Comparison of ENCODE assay signal across 8 mouse cellular contexts in genomic region chr6:126939487-126940171, GRCm38 (mm10). TPM values are rescaled to one million over a fixed set of nuclear protein-coding genes. Genes with fewer than 3 reads are reported as not detected.
DNase-seq lines count a peak whose midpoint lies in the region; ATAC-seq lines count a peak whose summit lies in the region.

TSS of gene Rad51ap1 (minus strand) at chr6:126939587.
TSS of gene D6Wsu163e (plus strand) at chr6:126939962.

- DNase-seq in adipocyte (ENCODE audit: low spot score) = peak; percentile 96
- peak; percentile 97 for DNase-seq in embryo, embryonic 10 days (ENCODE audit: low spot score)
- DNase-seq in gastrocnemius, postnatal 10 days = peak; percentile 94
- DNase-seq in induced T-regulatory cell, adult 2 months (ENCODE audit: low read depth) = peak; percentile 98
- DNase-seq in left cerebral cortex, adult 9 months (ENCODE audit: low spot score in 2 of 2) = peak; percentile 87 to 95
- DNase-seq in right cerebral cortex, postnatal 14 days = peak; percentile 95
- DNase-seq in urinary bladder, postnatal 36 days (ENCODE audit: low spot score in 2 of 2) = peak; percentile 89 to 92

- ATAC-seq in megakaryocyte progenitor cell, adult 5-6 weeks (replicated peaks; ENCODE audit: poor library complexity) = peak; percentile 85

RNA-seq across cellular contexts. Expression of gene Rad51ap1, which starts in this region (rescaled TPM):
- total RNA-seq in gastrocnemius, postnatal 10 days (2021) = 10 to 100 TPM in 1 of 2 experiments, 1 to 10 TPM in 1; 7.0 to 10.1 TPM
- 37.9 and 44.3 TPM in 2 replicates for total RNA-seq in megakaryocyte progenitor cell, adult 5-6 weeks (2015)
- 137 and 188 TPM in 2 replicates for total RNA-seq in megakaryocyte progenitor cell, adult 5-6 weeks (2017)

RNA-seq across cellular contexts. Expression of gene D6Wsu163e, which starts in this region (rescaled TPM):
- total RNA-seq in gastrocnemius, postnatal 10 days (2021) = 10 to 100 TPM in 1 of 2 experiments, 1 to 10 TPM in 1; 8.7 to 10.3 TPM
- 33.7 and 52.4 TPM in 2 replicates for total RNA-seq in megakaryocyte progenitor cell, adult 5-6 weeks (2015)
- 39.0 and 56.7 TPM in 2 replicates for total RNA-seq in megakaryocyte progenitor cell, adult 5-6 weeks (2017)

Comparison
In these comparisons a context has a peak if more than half of its experiments do, and no peak if none do; other contexts are left out.
1. Peak in every context shown above with its lines: DNase-seq and ATAC-seq.